Comparison of ENCODE assay signal across 32 mouse cellular contexts in the genomic region with DNA sequence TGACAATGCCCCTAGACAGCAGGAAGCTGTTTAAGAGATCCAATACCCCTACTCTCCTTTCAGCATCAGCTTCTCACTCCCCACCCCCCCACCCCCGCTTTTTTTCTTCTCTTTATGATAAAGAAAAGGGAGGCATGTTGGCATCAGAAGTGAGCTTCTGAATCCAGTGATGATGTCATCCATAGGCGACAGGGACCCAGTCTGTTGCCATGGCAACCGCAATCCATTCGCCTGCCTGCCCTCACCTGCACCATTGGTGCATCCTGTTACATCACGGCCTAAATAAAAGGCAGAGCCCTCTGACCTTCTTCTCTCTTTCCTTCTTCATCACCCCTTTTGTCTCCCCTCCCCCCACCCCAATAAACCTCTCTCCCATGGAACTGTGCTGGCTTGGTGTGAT. TPM values are rescaled to one million over a fixed set of nuclear protein-coding genes. Genes with fewer than 3 reads are reported as not detected.
DNase-seq lines count a peak whose midpoint lies in the region; ATAC-seq and TF ChIP-seq lines count a peak whose summit lies in the region.
"Had no signal": no experiment of that assay in that cellular context is flagged by ENCODE, and none has a peak within 500 bp of the region (broad histone marks: within the 10 kb centered on the region; RNA-seq: fewer than 3 reads in every experiment).

No protein-coding gene starts in this region.

- 44% methylated on average over 5 of the region's 5 CpGs for WGBS in cerebellum, adult 2 months
- WGBS in hindbrain, postnatal 0 days = 19% methylated on average over 5 of the region's 5 CpGs
- 29% methylated on average over 5 of the region's 5 CpGs for WGBS in hindbrain, embryonic 12.5 days

- TF ChIP-seq EP300 in CH12.LX (IDR thresholded peaks at IDR 0.05; ENCODE audit: low read length) = no peak

- TF ChIP-seq CTCF in cerebellum, adult 2 months (IDR thresholded peaks at IDR 0.05; ENCODE audit: borderline replicate concordance, insufficient read depth, low read depth, low read length) = no peak
- no peak for TF ChIP-seq CTCF in hindbrain, postnatal 0 days (IDR thresholded peaks at IDR 0.05; ENCODE audit: low read depth)
- no peak for TF ChIP-seq CTCF in CH12.LX (conservative IDR thresholded peaks at IDR 0.05 in 1 of 2, IDR thresholded peaks at IDR 0.05 in 1 of 2; ENCODE audit: low read depth in 2 of 2, low read length in 2 of 2)
- no peak for TF ChIP-seq CTCF in brain, embryonic 14.5 days (IDR thresholded peaks at IDR 0.05; ENCODE audit: borderline replicate concordance, extremely low read depth, insufficient read depth, insufficient read length)

- no peak for TF ChIP-seq RAD21 in CH12.LX (IDR thresholded peaks at IDR 0.05; ENCODE audit: low read depth, low read length)

- H3K27me3 ChIP-seq in cerebellum, adult 2 months (ENCODE audit: control insufficient read depth, insufficient read depth, low read length) = no peaks in the 10 kb centered on the region
- no peaks in the 10 kb centered on the region for H3K27me3 ChIP-seq in hindbrain, postnatal 0 days (ENCODE audit: insufficient read depth, low read length)
- no peaks in the 10 kb centered on the region for H3K27me3 ChIP-seq in hindbrain, embryonic 12.5 days
- H3K27me3 ChIP-seq in CH12.LX (replicated peaks) = peaks cover 6% of the 10 kb centered on the region
- H3K27me3 ChIP-seq: embryonic facial prominence, embryonic 13.5 days; forebrain, embryonic 13.5 days; megakaryocyte, embryonic 14.5 days; neural tube, embryonic 15.5 days had no signal

- H3K79me2 ChIP-seq in CH12.LX (replicated peaks; ENCODE audit: control insufficient read depth, extremely low read depth, insufficient read depth, poor library complexity, severe bottlenecking) = no peaks in the 10 kb centered on the region; the same call in 1 of the 2 replicates

- no peak overlapping the region for H3K9ac ChIP-seq in hindbrain, postnatal 0 days (replicated peaks; ENCODE audit: low read length)
- no peak overlapping the region for H3K9ac ChIP-seq in hindbrain, embryonic 12.5 days
- H3K9ac ChIP-seq in CH12.LX (ENCODE audit: insufficient read depth, low read depth) = no peak overlapping the region
- H3K9ac ChIP-seq: embryonic facial prominence, embryonic 13.5 days; forebrain, embryonic 13.5 days; liver, embryonic 14.5 days; lung, embryonic 14.5 days; neural tube, embryonic 15.5 days had no signal

- H3K27ac ChIP-seq in cerebellum, adult 2 months (ENCODE audit: insufficient read depth, low read length) = no peak overlapping the region
- no peak overlapping the region for H3K27ac ChIP-seq in hindbrain, postnatal 0 days
- no peak overlapping the region for H3K27ac ChIP-seq in hindbrain, embryonic 12.5 days
- no peak overlapping the region for H3K27ac ChIP-seq in CH12.LX (ENCODE audit: insufficient read depth, low read depth)
- H3K27ac ChIP-seq: embryonic facial prominence, embryonic 13.5 days; forebrain, embryonic 13.5 days; heart, embryonic 10.5 days; kidney, postnatal 0 days; liver, embryonic 14.5 days; neural tube, embryonic 15.5 days had no signal

- H3K4me1 ChIP-seq in cerebellum, adult 2 months (ENCODE audit: control insufficient read depth, insufficient read depth, low read length) = no peaks in the 10 kb centered on the region; the same call in 1 of the 2 replicates
- H3K4me1 ChIP-seq in hindbrain, postnatal 0 days (ENCODE audit: insufficient read depth, low read length) = 0 out of 2 replicates have a peak, but pooled peaks cover 5% of the 10 kb centered on the region
- H3K4me1 ChIP-seq in hindbrain, embryonic 12.5 days = peaks cover 7% of the 10 kb centered on the region
- H3K4me1 ChIP-seq in CH12.LX (ENCODE audit: control insufficient read depth in 1 of 2, insufficient read depth in 2 of 2) = peaks cover 9 to 10% of the 10 kb centered on the region in 2 experiments

- no peak overlapping the region for H3K4me3 ChIP-seq in cerebellum, adult 2 months (replicated peaks; ENCODE audit: insufficient read depth, low read depth, low read length)
- H3K4me3 ChIP-seq in hindbrain, postnatal 0 days (ENCODE audit: low read length) = no peak overlapping the region
- H3K4me3 ChIP-seq in hindbrain, embryonic 12.5 days = no peak overlapping the region
- H3K4me3 ChIP-seq in CH12.LX (replicated peaks in 1 of 3; ENCODE audit: low read depth in 2 of 3, low read length in 2 of 3, poor library complexity in 1 of 3) = no peak overlapping the region
- H3K4me3 ChIP-seq: embryonic facial prominence, embryonic 13.5 days; erythroblast, embryonic 14.5 days; forebrain, embryonic 13.5 days; heart, embryonic 10.5 days; megakaryocyte, embryonic 14.5 days; neural tube, embryonic 15.5 days had no signal

- DNase-seq in cerebellum, postnatal 10 days = peak; percentile 44 to 48
- DNase-seq in cerebellum, adult 2 months = no peak
- DNase-seq in hindbrain, postnatal 0 days (ENCODE audit: low spot score) = peak; percentile 69
- DNase-seq in CH12.LX (ENCODE audit: extremely low read depth) = no peak
- DNase-seq in brain, embryonic 14.5 days (ENCODE audit: low read depth) = peak; percentile 61
- no peak for DNase-seq in neural tube, embryonic 10.5 days (ENCODE audit: extremely low spot score, low spot score)
- DNase-seq: adrenal gland, adult 2 months; cerebellum, adult 8-10 months; gastrocnemius, postnatal 10 days; heart, postnatal 4 days; kidney, adult 11 months; layer of hippocampus, adult 9-11 months; lung, embryonic 14.5 days; right cerebral cortex, postnatal 25 days; thymus, postnatal 36 days had no signal

- in situ Hi-C loops in CH12.LX (cut with MboI; ENCODE audit: low pct_ligation_motif_present, low pct_unique_long_range_greater_than_20kb, low sequenced_read_pairs) = loop anchor here (5.0 kb wide), 1 partner anchor 34 kb away; a partner anchor contains a TSS

- no peaks in the 10 kb centered on the region for H3K9me3 ChIP-seq in hindbrain, postnatal 0 days (ENCODE audit: low read length)
- H3K9me3 ChIP-seq in hindbrain, embryonic 12.5 days (replicated peaks) = no peaks in the 10 kb centered on the region
- no peaks in the 10 kb centered on the region for H3K9me3 ChIP-seq in CH12.LX (replicated peaks; ENCODE audit: low read length)
- H3K9me3 ChIP-seq: embryonic facial prominence, embryonic 13.5 days; forebrain, embryonic 13.5 days; heart, embryonic 10.5 days; megakaryocyte, embryonic 14.5 days; neural tube, embryonic 15.5 days had no signal

- ATAC-seq in hindbrain, postnatal 0 days = no peak
- ATAC-seq in hindbrain, embryonic 12.5 days (ENCODE audit: low FRiP score) = no peak
- ATAC-seq: forebrain, embryonic 13.5 days; midbrain, embryonic 16.5 days had no signal

- dilution Hi-C loops in CH12.LX (cut with MboI; ENCODE audit: extremely low pct_ligation_motif_present, extremely low pct_unique_long_range_greater_than_20kb, low sequenced_read_pairs) = no loop called here

- no peak for TF ChIP-seq POLR2A in cerebellum, adult 2 months (IDR thresholded peaks at IDR 0.05; ENCODE audit: borderline replicate concordance, insufficient read depth, low read length)
- no peak for TF ChIP-seq POLR2A in CH12.LX (IDR thresholded peaks at IDR 0.05; ENCODE audit: low read depth, low read length)
- no peak for TF ChIP-seq POLR2A in brain, embryonic 14.5 days (IDR thresholded peaks at IDR 0.05; ENCODE audit: borderline replicate concordance, extremely low read depth, insufficient read depth, insufficient read length, poor library complexity, severe bottlenecking)

- no peaks in the 10 kb centered on the region for H3K36me3 ChIP-seq in hindbrain, postnatal 0 days (ENCODE audit: insufficient read depth, low read length)
- peaks cover 5% of the 10 kb centered on the region; the same call in 1 of the 2 replicates for H3K36me3 ChIP-seq in hindbrain, embryonic 12.5 days
- H3K36me3 ChIP-seq in CH12.LX (replicated peaks in 1 of 2; ENCODE audit: control insufficient read depth in 1 of 2, insufficient read depth in 1 of 2, low read length in 1 of 2) = no peaks in the 10 kb centered on the region

- H3K4me2 ChIP-seq in hindbrain, postnatal 0 days (ENCODE audit: low read depth, low read length) = no peak overlapping the region
- no peak overlapping the region for H3K4me2 ChIP-seq in hindbrain, embryonic 12.5 days (replicated peaks)
- no peak overlapping the region for H3K4me2 ChIP-seq in CH12.LX (ENCODE audit: insufficient read depth, low read depth, poor library complexity, severe bottlenecking)
- H3K4me2 ChIP-seq: embryonic facial prominence, embryonic 13.5 days; forebrain, embryonic 13.5 days; lung, embryonic 14.5 days; neural tube, embryonic 15.5 days had no signal

TF ChIP-seq in CH12.LX, 34 proteins besides CTCF, POLR2A, EP300 and RAD21 (continues in another document):
- TF ChIP-seq RCOR1 (conservative IDR thresholded peaks at IDR 0.05; ENCODE audit: low read depth, low read length) (no peak), JUND (conservative IDR thresholded peaks at IDR 0.05; ENCODE audit: low read depth, low read length) (no peak), NRF1 (IDR thresholded peaks at IDR 0.05; ENCODE audit: low read depth, low read length) (no peak)

RNA-seq across cellular contexts. Expression of a gene that starts 4.3 kb away (rescaled TPM):
- polyA plus RNA-seq in cerebellum, adult 2 months (2012; rRNA removed) = 9.2 and 9.5 TPM in 2 replicates
- 17.1 and 28.1 TPM in 2 replicates for total RNA-seq in hindbrain, postnatal 0 days (2014; rRNA removed)
- 9.4 and 10.3 TPM in 2 replicates for polyA plus RNA-seq in hindbrain, postnatal 0 days (2015; fragmentation: Nextera tagmentation; extraction: Ambion mirVana)
- polyA plus RNA-seq in hindbrain, embryonic 12.5 days (2016; fragmentation: Nextera tagmentation; extraction: Ambion mirVana) = 20.8 and 21.3 TPM in 2 replicates
- 10.9 and 11.4 TPM in 2 replicates for total RNA-seq in CH12.LX (2012; rRNA removed)
- total RNA-seq in CH12.LX (2014; rRNA removed) = 8.5 and 9.4 TPM in 2 replicates
- polyA plus RNA-seq in CH12.LX (2012; ENCODE audit: insufficient read length, low read depth) = 7.1 and 8.0 TPM in 2 replicates
- 16.7 and 21.4 TPM in 2 replicates for polyA plus RNA-seq in brain, embryonic 14.5 days (2012; rRNA removed)

RNA-seq across cellular contexts. Expression of a gene that starts 30.9 kb away (rescaled TPM):
- polyA plus RNA-seq in cerebellum, adult 2 months (2012; rRNA removed) = 25.6 and 27.2 TPM in 2 replicates
- 37.6 and 44.0 TPM in 2 replicates for total RNA-seq in hindbrain, postnatal 0 days (2014; rRNA removed)
- 21.5 and 21.6 TPM in 2 replicates for polyA plus RNA-seq in hindbrain, postnatal 0 days (2015; fragmentation: Nextera tagmentation; extraction: Ambion mirVana)
- polyA plus RNA-seq in hindbrain, embryonic 12.5 days (2016; fragmentation: Nextera tagmentation; extraction: Ambion mirVana) = 24.9 and 26.1 TPM in 2 replicates
- 0.30 TPM in 1 of 2 replicates, not detected in the other for total RNA-seq in CH12.LX (2012; rRNA removed)
- total RNA-seq in CH12.LX (2014; rRNA removed) = not detected in 2 replicates
- polyA plus RNA-seq in CH12.LX (2012; ENCODE audit: insufficient read length, low read depth) = not detected in 2 replicates
- 46.8 and 47.4 TPM in 2 replicates for polyA plus RNA-seq in brain, embryonic 14.5 days (2012; rRNA removed)

RNA-seq across cellular contexts. Expression of a gene that starts 32.3 kb away (rescaled TPM):
- 0.13 and 0.16 TPM in 2 replicates for polyA plus RNA-seq in cerebellum, adult 2 months (2012; rRNA removed)
- total RNA-seq in hindbrain, postnatal 0 days (2014; rRNA removed) = 0.10 TPM in 1 of 2 replicates, not detected in the other
- 0.14 and 0.26 TPM in 2 replicates for polyA plus RNA-seq in hindbrain, postnatal 0 days (2015; fragmentation: Nextera tagmentation; extraction: Ambion mirVana)
- polyA plus RNA-seq in hindbrain, embryonic 12.5 days (2016; fragmentation: Nextera tagmentation; extraction: Ambion mirVana) = 0.46 and 0.93 TPM in 2 replicates
- total RNA-seq in CH12.LX (2012; rRNA removed) (not detected in 2 replicates), CH12.LX (2014; rRNA removed) (not detected in 2 replicates)
- polyA plus RNA-seq in CH12.LX (2012; ENCODE audit: insufficient read length, low read depth) = not detected in 2 replicates
- 0.05 and 0.22 TPM in 2 replicates for polyA plus RNA-seq in brain, embryonic 14.5 days (2012; rRNA removed)
- total RNA-seq: adrenal gland, adult 2 months; adrenal gland, postnatal 4 days; gastrocnemius, postnatal 10 days; granulocyte monocyte progenitor cell, adult 5-6 weeks; heart, postnatal 4 days; left cerebral cortex, adult 18-20 months; left cerebral cortex, postnatal 36 days had no signal
- polyA plus RNA-seq: adrenal gland, adult 2 months; erythroblast, embryonic 14.5 days; forebrain, embryonic 13.5 days; heart, embryonic 16.5 days; kidney, postnatal 0 days; large intestine, adult 2 months; liver, embryonic 14.5 days; midbrain, embryonic 16.5 days; neural tube, embryonic 15.5 days; spleen, adult 2 months had no signal

Comparison
In these comparisons a context has a peak if more than half of its experiments do, and no peak if none do; other contexts are left out.
1. DNase-seq: peak in cerebellum, postnatal 10 days (2 of 2), hindbrain, postnatal 0 days (single experiment) and brain, embryonic 14.5 days (single experiment); none in cerebellum, adult 2 months (0 of 2), CH12.LX (single experiment) and neural tube, embryonic 10.5 days (single experiment).
2. RNA of a gene that starts 30.9 kb away (polyA plus RNA-seq): 46.8 to 47.4 TPM in brain, embryonic 14.5 days, 25.6 to 27.2 TPM in cerebellum, adult 2 months, 24.9 to 26.1 TPM in hindbrain, embryonic 12.5 days and 21.5 to 21.6 TPM in hindbrain, postnatal 0 days; not detected in CH12.LX; every median in the first group is over 10 times any median in the second.